Mouse (Mus musculus) stomach, embryonic 14.5 days (tissue): ENCODE data around the gene Ldlrad3. TPM values are rescaled to one million over a fixed set of nuclear protein-coding genes. Genes with fewer than 3 reads are reported as not detected.

Source experiments
- ATAC-seq: fragments of 200-750 bp; cut with Nextera tagmentation; 2 replicates; pipeline ENCODE4 v1.8.0; 2017; ENCODE audit warnings: low read depth, moderate TSS enrichment; ENCODE audit not compliant: insufficient number of reproducible peaks, insufficient read depth, low FRiP score
- H3K27ac ChIP-seq: fragments of 300-500 bp; sonication (generic); 2 replicates; pipeline ENCODE4 v1.5.1; 2014; ENCODE audit warnings: mild to moderate bottlenecking, low read length, moderate library complexity, mixed read lengths
- H3K27me3 ChIP-seq: fragments of 300-500 bp; sonication (generic); 2 replicates; pipeline ENCODE4 v1.6.1; 2014; ENCODE audit warnings: low read length, control low read depth, mixed read lengths; ENCODE audit not compliant: control insufficient read depth, insufficient read depth
- H3K36me3 ChIP-seq: fragments of 300-500 bp; sonication (generic); 2 replicates; pipeline ENCODE4 v1.6.1; 2014; ENCODE audit warnings: mild to moderate bottlenecking, control low read depth, low read length, moderate library complexity, mixed read lengths; ENCODE audit not compliant: control insufficient read depth, insufficient read depth
- H3K4me1 ChIP-seq: fragments of 300-500 bp; sonication (generic); 2 replicates; pipeline ENCODE4 v1.6.1; 2014; ENCODE audit warnings: low read length, control low read depth, mixed read lengths; ENCODE audit not compliant: control insufficient read depth, insufficient read depth
- H3K4me2 ChIP-seq: fragments of 300-500 bp; sonication (generic); replicated peaks from 2 replicates; pipeline ENCODE4 v1.6.1; 2014; ENCODE audit warnings: low read depth, low read length, control low read depth
- H3K4me3 ChIP-seq: fragments of 300-500 bp; sonication (generic); 2 replicates; pipeline ENCODE4 v1.5.1; 2014; ENCODE audit warnings: low read depth, low read length, control low read depth
- H3K9ac ChIP-seq: fragments of 300-500 bp; sonication (generic); replicated peaks from 2 replicates; pipeline ENCODE4 v1.6.1; 2014; ENCODE audit warnings: low read depth, mild to moderate bottlenecking, control low read depth, low read length, moderate library complexity, mixed read lengths
- H3K9me3 ChIP-seq: fragments of 300-500 bp; sonication (generic); 2 replicates; pipeline ENCODE4 v1.6.1; 2016; ENCODE audit warnings: low read depth, low read length, control low read depth; ENCODE audit not compliant: control insufficient read depth
- WGBS: fragments of 180-500 bp; shearing (Covaris S2); extraction: QIAGEN DNeasy Blood & Tissue Kit; methylation state at CpG from one replicate; pipeline ENCODE4 v1.1.7; 2014; 5-methylcytosine and 5-hydroxymethylcytosine counted together
- polyA plus RNA-seq: library from polyadenylated mRNA; unstranded; fragments of >200 nt; fragmentation: Nextera tagmentation; extraction: Ambion mirVana; gene quantifications from 2 replicates; pipeline ENCODE4 v1.2.1, GENCODE M21; 2014

The Ldlrad3 gene
- polyA plus RNA-seq, 1 experiment from 2014 or later: 52.3 TPM

GRCm38 (mm10) chr2:102155306-102156015, 30.7 kb downstream of the Ldlrad3 start:
- no peak overlapping the region for H3K4me2 ChIP-seq
- no peak overlapping the region for H3K9ac ChIP-seq
- WGBS: 49% methylated on average over 5 of the region's 5 CpGs
- no peaks in the 10 kb centered on the region for H3K9me3 ChIP-seq
- no peaks in the 10 kb centered on the region for H3K27me3 ChIP-seq
- no peaks in the 10 kb centered on the region for H3K36me3 ChIP-seq
- H3K27ac ChIP-seq: no peak overlapping the region
- H3K4me3 ChIP-seq: no peak overlapping the region
- no peak for ATAC-seq
- H3K4me1 ChIP-seq: peaks cover 45% of the 10 kb centered on the region

- ATAC-seq: no peak
- Histone ChIP-seq H3K27ac (no peak overlapping the region), H3K9ac (no peak overlapping the region), H3K9me3 (no peaks in the 10 kb centered on the region), H3K36me3 (no peaks in the 10 kb centered on the region), H3K27me3 (no peaks in the 10 kb centered on the region), H3K4me1 (peaks cover 45% of the 10 kb centered on the region), H3K4me3 (no peak overlapping the region), H3K4me2 (no peak overlapping the region)
- WGBS: 32% methylated on average over 6 of the region's 6 CpGs
Measured at GRCm38 (mm10) chr2:102154771-102155211, 31.4 kb downstream of the Ldlrad3 start.

- H3K4me3 ChIP-seq: no peak overlapping the region
- H3K27me3 ChIP-seq: no peaks in the 10 kb centered on the region
- no peak overlapping the region for H3K4me2 ChIP-seq
- whole genome bisulfite sequencing: 37% methylated on average over 4 of the region's 4 CpGs
- ATAC-seq: no peak
- no peak overlapping the region; the same call in 1 of the 2 replicates for H3K27ac ChIP-seq
- H3K9me3 ChIP-seq: no peaks in the 10 kb centered on the region
- no peak overlapping the region for H3K9ac ChIP-seq
- H3K4me1 ChIP-seq: peaks cover 45% of the 10 kb centered on the region
- H3K36me3 ChIP-seq: no peaks in the 10 kb centered on the region
Measured at GRCm38 (mm10) chr2:102154328-102154727, 31.9 kb downstream of the Ldlrad3 start.

GRCm38 (mm10) chr2:102153516-102153915, 32.7 kb downstream of the Ldlrad3 start:
- WGBS: 64% methylated on average over 4 of the region's 4 CpGs
- H3K9ac ChIP-seq: no peak overlapping the region
- no peaks in the 10 kb centered on the region for H3K9me3 ChIP-seq
- H3K27me3 ChIP-seq: no peaks in the 10 kb centered on the region
- H3K4me1 ChIP-seq: peaks cover 45% of the 10 kb centered on the region
- no peak overlapping the region for H3K4me2 ChIP-seq
- H3K27ac ChIP-seq: no peak overlapping the region
- ATAC-seq: no peak
- H3K36me3 ChIP-seq: no peaks in the 10 kb centered on the region
- no peak overlapping the region for H3K4me3 ChIP-seq

GRCm38 (mm10) chr2:102152851-102153250, 33.3 kb downstream of the Ldlrad3 start:
- Histone ChIP-seq H3K4me3 (no peak overlapping the region), H3K9ac (no peak overlapping the region), H3K9me3 (no peaks in the 10 kb centered on the region), H3K4me1 (peaks cover 45% of the 10 kb centered on the region), H3K27ac (no peak overlapping the region), H3K36me3 (no peaks in the 10 kb centered on the region), H3K4me2 (no peak overlapping the region), H3K27me3 (no peaks in the 10 kb centered on the region)
- 84% methylated on average over 5 of the region's 5 CpGs for WGBS
- ATAC-seq: no peak

- no peak for ATAC-seq
- 88% methylated on average over 2 of the region's 2 CpGs for WGBS
Measured at GRCm38 (mm10) chr2:102149058-102149457, 37.1 kb downstream of the Ldlrad3 start.

GRCm38 (mm10) chr2:102148093-102148492, 38.1 kb downstream of the Ldlrad3 start:
- ATAC-seq: no peak
- Histone ChIP-seq H3K27me3 (no peaks in the 10 kb centered on the region), H3K27ac (no peak overlapping the region), H3K36me3 (no peaks in the 10 kb centered on the region), H3K4me3 (no peak overlapping the region), H3K9me3 (no peaks in the 10 kb centered on the region), H3K4me2 (no peak overlapping the region), H3K4me1 (peaks cover 10% of the 10 kb centered on the region; the same call in 1 of the 2 replicates), H3K9ac (no peak overlapping the region)
- WGBS: 83% methylated on average over 6 of the region's 6 CpGs

More at GRCm38 (mm10) chr2:102149058-102149457, 37.1 kb downstream of the Ldlrad3 start:
- Histone ChIP-seq H3K9me3 (no peaks in the 10 kb centered on the region), H3K27ac (no peak overlapping the region), H3K4me3 (no peak overlapping the region), H3K9ac (no peak overlapping the region), H3K27me3 (no peaks in the 10 kb centered on the region), H3K4me1 (peaks cover 14% of the 10 kb centered on the region), H3K36me3 (no peaks in the 10 kb centered on the region), H3K4me2 (no peak overlapping the region)

- Histone ChIP-seq H3K4me1 (peaks cover 14% of the 10 kb centered on the region; the same call in 1 of the 2 replicates), H3K9ac (no peak overlapping the region), H3K4me2 (no peak overlapping the region), H3K36me3 (no peaks in the 10 kb centered on the region), H3K4me3 (no peak overlapping the region), H3K9me3 (no peaks in the 10 kb centered on the region), H3K27ac (no peak overlapping the region), H3K27me3 (no peaks in the 10 kb centered on the region)
- WGBS: 69% methylated on average over 4 of the region's 4 CpGs
- ATAC-seq: no peak
Measured at GRCm38 (mm10) chr2:102147561-102147960, 38.6 kb downstream of the Ldlrad3 start.

GRCm38 (mm10) chr2:102146386-102146785, 39.8 kb downstream of the Ldlrad3 start:
- no peak overlapping the region for H3K9ac ChIP-seq
- no peaks in the 10 kb centered on the region for H3K9me3 ChIP-seq
- no peaks in the 10 kb centered on the region for H3K36me3 ChIP-seq
- H3K4me3 ChIP-seq: no peak overlapping the region
- WGBS: 84% methylated on average over 8 of the region's 8 CpGs
- H3K27me3 ChIP-seq: no peaks in the 10 kb centered on the region
- no peak overlapping the region for H3K4me2 ChIP-seq
- ATAC-seq: no peak
- no peak overlapping the region for H3K27ac ChIP-seq
- 0 out of 2 replicates have a peak, but pooled peaks cover 16% of the 10 kb centered on the region for H3K4me1 ChIP-seq
